32 mouse cellular contexts compared by ENCODE assay signal in the genomic region with DNA sequence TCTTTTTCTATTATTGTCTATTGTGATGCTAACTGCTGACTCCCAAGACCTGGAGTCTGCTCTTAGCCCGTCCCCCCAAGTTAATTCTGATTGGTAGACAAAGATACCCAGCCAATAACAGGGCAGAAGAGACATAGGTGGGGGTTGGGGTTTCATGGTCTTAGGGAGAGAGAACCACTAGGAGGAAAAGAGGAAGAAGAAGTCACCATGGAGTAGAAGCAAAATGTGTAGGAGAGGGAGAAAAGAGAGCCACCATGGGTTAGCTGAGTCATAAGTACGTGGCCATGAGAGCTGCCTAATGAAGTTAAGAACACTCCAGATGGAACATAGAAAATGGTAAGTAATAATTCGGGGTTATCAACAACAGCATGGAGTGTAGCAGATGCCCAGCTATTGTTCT.
"Had no signal": no experiment of that assay in that cellular context is flagged by ENCODE, and none has a peak within 500 bp of the region (broad histone marks: within the 10 kb centered on the region; RNA-seq: fewer than 3 reads in every experiment).

No protein-coding gene starts in this region.

- DNase-seq: left cerebral cortex, postnatal 4 days; liver; liver, embryonic 13.5 days; liver, postnatal 0 days; lung, adult 18-20 months; lung, adult 2 months; lung, embryonic 14.5 days; lung, postnatal 10 days; lung, postnatal 14 days; lung, postnatal 36 days; lung, postnatal 4 days had no signal

- H3K27me3 ChIP-seq: limb, embryonic 12.5 days; limb, embryonic 13.5 days; limb, embryonic 15.5 days; liver, embryonic 12.5 days; liver, embryonic 13.5 days; liver, embryonic 15.5 days; lung, embryonic 15.5 days; megakaryocyte, embryonic 14.5 days; midbrain, embryonic 12.5 days; midbrain, embryonic 13.5 days; midbrain, embryonic 15.5 days; neural tube, embryonic 12.5 days; neural tube, embryonic 13.5 days had no signal

- H3K4me2 ChIP-seq: limb, embryonic 12.5 days; limb, embryonic 13.5 days; limb, embryonic 15.5 days; liver, embryonic 11.5 days; liver, embryonic 12.5 days; liver, embryonic 13.5 days; liver, embryonic 15.5 days; lung, embryonic 14.5 days; lung, embryonic 15.5 days; midbrain, embryonic 11.5 days; midbrain, embryonic 12.5 days; midbrain, embryonic 13.5 days; midbrain, embryonic 15.5 days; neural tube, embryonic 12.5 days; neural tube, embryonic 13.5 days had no signal

- H3K9me3 ChIP-seq: limb, embryonic 10.5 days; limb, embryonic 12.5 days; limb, embryonic 13.5 days; limb, embryonic 15.5 days; liver, embryonic 12.5 days; liver, embryonic 13.5 days; liver, embryonic 15.5 days; lung, embryonic 15.5 days; midbrain, embryonic 10.5 days; midbrain, embryonic 12.5 days; midbrain, embryonic 13.5 days; midbrain, embryonic 15.5 days; neural tube, embryonic 12.5 days; neural tube, embryonic 13.5 days had no signal

- H3K36me3 ChIP-seq: limb, embryonic 10.5 days; limb, embryonic 12.5 days; limb, embryonic 13.5 days; limb, embryonic 15.5 days; liver, embryonic 12.5 days; liver, embryonic 13.5 days; liver, embryonic 15.5 days; lung, embryonic 15.5 days; midbrain, embryonic 10.5 days; midbrain, embryonic 12.5 days; midbrain, embryonic 13.5 days; midbrain, embryonic 15.5 days; neural tube, embryonic 12.5 days; neural tube, embryonic 13.5 days had no signal

- H3K4me3 ChIP-seq: limb, embryonic 10.5 days; limb, embryonic 12.5 days; limb, embryonic 13.5 days; limb, embryonic 15.5 days; liver, embryonic 12.5 days; liver, embryonic 13.5 days; liver, embryonic 15.5 days; lung, embryonic 15.5 days; megakaryocyte, embryonic 14.5 days; midbrain, embryonic 10.5 days; midbrain, embryonic 12.5 days; midbrain, embryonic 13.5 days; midbrain, embryonic 15.5 days; myocyte; neural tube, embryonic 12.5 days; neural tube, embryonic 13.5 days had no signal

- ATAC-seq: liver, embryonic 12.5 days; liver, postnatal 0 days; lung, postnatal 0 days; midbrain, embryonic 13.5 days; midbrain, embryonic 15.5 days; midbrain, embryonic 16.5 days had no signal

- H3K4me1 ChIP-seq: limb, embryonic 10.5 days; limb, embryonic 12.5 days; limb, embryonic 13.5 days; limb, embryonic 15.5 days; liver, embryonic 12.5 days; liver, embryonic 13.5 days; liver, embryonic 15.5 days; lung, embryonic 15.5 days; megakaryocyte, embryonic 14.5 days; midbrain, embryonic 10.5 days; midbrain, embryonic 12.5 days; midbrain, embryonic 13.5 days; midbrain, embryonic 15.5 days; neural tube, embryonic 12.5 days; neural tube, embryonic 13.5 days had no signal

- H3K27ac ChIP-seq: limb, embryonic 10.5 days; limb, embryonic 12.5 days; limb, embryonic 13.5 days; limb, embryonic 15.5 days; liver, embryonic 12.5 days; liver, embryonic 13.5 days; liver, embryonic 14.5 days; liver, embryonic 15.5 days; lung, embryonic 15.5 days; macrophage; midbrain, embryonic 10.5 days; midbrain, embryonic 12.5 days; midbrain, embryonic 13.5 days; midbrain, embryonic 15.5 days; neural tube, embryonic 12.5 days; neural tube, embryonic 13.5 days had no signal

- H3K9ac ChIP-seq: limb, embryonic 12.5 days; limb, embryonic 13.5 days; limb, embryonic 15.5 days; liver, embryonic 12.5 days; liver, embryonic 13.5 days; liver, embryonic 14.5 days; liver, embryonic 15.5 days; liver, postnatal 0 days; lung, embryonic 14.5 days; lung, embryonic 15.5 days; midbrain, embryonic 12.5 days; midbrain, embryonic 13.5 days; midbrain, embryonic 15.5 days; neural tube, embryonic 12.5 days; neural tube, embryonic 13.5 days had no signal
